Mouse (Mus musculus) c-Kit-positive CD71-positive TER-119-positive erythroid progenitor cells, embryonic 14.5 days (primary cell): Measurements from ENCODE around the gene Cd55.
"Not testable (repeated sequence)": the region's sequence is repeated elsewhere in the genome, so short reads cannot be mapped to it uniquely, and the experiment has no call there.

Experiments used
- DNase-seq: peaks from one replicate; pipeline ENCODE4 v3.0.0-alpha.2; 2013; ENCODE audit warnings: low spot score

Gene Cd55

DNA sequence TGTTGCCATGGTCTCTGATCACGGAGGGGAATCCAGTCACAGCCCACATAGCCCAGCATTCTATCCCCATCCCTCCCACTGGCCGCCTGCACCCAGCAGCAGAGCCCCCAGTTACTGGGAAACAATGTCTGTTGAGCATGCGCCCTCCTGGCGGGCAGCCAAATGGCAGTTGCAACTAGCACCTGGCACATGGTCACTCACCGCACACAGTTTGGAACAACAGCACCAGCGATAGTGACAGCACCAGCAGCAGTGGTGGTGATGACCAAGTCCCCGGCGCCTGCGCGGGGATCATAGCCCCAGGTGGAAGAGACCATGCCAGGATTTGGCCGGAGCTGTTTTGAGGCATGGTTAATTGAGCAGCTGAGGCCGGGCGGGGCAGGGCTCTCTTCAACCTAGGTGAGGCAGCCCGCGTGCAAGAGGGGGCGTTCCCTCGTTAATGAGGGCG is 39.9 kb downstream of the Cd55 start, which contains the start of gene Cd55b:
TSS of gene Cd55b (minus strand) at position 346 of the 448 bp plus-strand sequence.
- no peak for DNase-seq

DNA sequence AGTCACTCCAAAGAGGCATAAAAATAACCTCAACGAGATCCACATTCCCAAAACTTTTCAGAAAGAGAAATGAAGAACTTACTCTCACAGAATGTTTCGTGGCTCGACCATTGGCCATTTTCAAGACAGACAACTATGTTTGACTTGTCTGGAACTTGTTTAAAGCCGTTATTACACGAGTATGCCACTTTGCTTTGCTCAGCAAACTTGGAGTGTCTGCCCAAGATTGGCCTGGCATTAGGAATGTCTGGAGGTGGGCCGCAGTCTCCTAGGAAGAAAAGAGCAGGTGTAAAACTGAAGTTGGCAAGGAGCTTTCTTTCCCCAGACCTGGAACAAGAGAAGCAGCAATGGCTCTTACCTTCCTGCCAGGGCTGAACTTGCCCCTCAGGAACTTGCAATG is 40.5 kb downstream of the Cd55 start:
- not testable (repeated sequence) for DNase-seq

- DNase-seq = not testable (repeated sequence)
Observed at GRCm38 (mm10) chr1:130397109-130397508, 65.4 kb downstream of the Cd55 start.
